Mouse (Mus musculus) kidney, adult 9 months (tissue): ENCODE measurements around the gene Gm13272.
A peak's percentile ranks its signal among the peaks of the same experiment; 100 is the strongest.
"Not testable (repeated sequence)": the region's sequence is repeated elsewhere in the genome, so short reads cannot be mapped to it uniquely, and the experiment has no call there.

ENCODE experiments used
- DNase-seq: peaks from one replicate; pipeline ENCODE4 v3.0.0; 2022

Gene Gm13272

GRCm38 (mm10) chr4:88779550-88779949 is at the start of gene Gm13272:
TSS of gene Gm13272 (plus strand) at chr4:88779850.
- not testable (repeated sequence) for DNase-seq

GRCm38 (mm10) chr4:88738480-88738879 is 41.2 kb upstream of the Gm13272 start:
- DNase-seq = peak; percentile 78

GRCm38 (mm10) chr4:88739036-88739435 is 40.6 kb upstream of the Gm13272 start:
- no peak for DNase-seq

GRCm38 (mm10) chr4:88741426-88741825 is 38.2 kb upstream of the Gm13272 start:
- DNase-seq = no peak

- no peak for DNase-seq
Observed at GRCm38 (mm10) chr4:88742771-88743371, 36.8 kb upstream of the Gm13272 start.

GRCm38 (mm10) chr4:88744207-88744606 is 35.4 kb upstream of the Gm13272 start:
- no peak for DNase-seq

- no peak for DNase-seq
Observed at GRCm38 (mm10) chr4:88749926-88750325, 29.7 kb upstream of the Gm13272 start.

- DNase-seq = peak; percentile 73
Observed at GRCm38 (mm10) chr4:88754818-88755340, 24.8 kb upstream of the Gm13272 start, which contains the start of gene Gm13271. TSS of gene Gm13271 (plus strand) at chr4:88754868.

GRCm38 (mm10) chr4:88756581-88757513 is 22.8 kb upstream of the Gm13272 start:
- DNase-seq = peak; percentile 18

- peak; percentile 95 for DNase-seq
Observed at GRCm38 (mm10) chr4:88757628-88758031, 22.0 kb upstream of the Gm13272 start.

GRCm38 (mm10) chr4:88758751-88759150 is 20.9 kb upstream of the Gm13272 start:
- peak; percentile 30 for DNase-seq

GRCm38 (mm10) chr4:88759610-88760268 is 19.9 kb upstream of the Gm13272 start, which contains the start of gene Gm13283:
TSS of gene Gm13283 (plus strand) at chr4:88760119.
- DNase-seq = peak; percentile 51

GRCm38 (mm10) chr4:88760431-88760830 is 19.2 kb upstream of the Gm13272 start:
- peak; percentile 89 for DNase-seq

GRCm38 (mm10) chr4:88761776-88762175 is 17.9 kb upstream of the Gm13272 start:
- peak; percentile 65 for DNase-seq

- DNase-seq = not testable (repeated sequence)
Observed at GRCm38 (mm10) chr4:88762341-88762740, 17.3 kb upstream of the Gm13272 start.

GRCm38 (mm10) chr4:88763384-88764018 is 16.1 kb upstream of the Gm13272 start:
- peak; percentile 80 for DNase-seq

- not testable (repeated sequence) for DNase-seq
Observed at GRCm38 (mm10) chr4:88773534-88773933, 6.1 kb upstream of the Gm13272 start, which contains the start of gene Gm13290. TSS of gene Gm13290 (plus strand) at chr4:88773834.

- DNase-seq = not testable (repeated sequence)
Observed at GRCm38 (mm10) chr4:88776622-88777021, 3.0 kb upstream of the Gm13272 start, which contains the start of gene Gm13289. TSS of gene Gm13289 (plus strand) at chr4:88776922.

GRCm38 (mm10) chr4:88780320-88780719 is 670 bp downstream of the Gm13272 start:
- DNase-seq = not testable (repeated sequence)

- DNase-seq = not testable (repeated sequence)
Observed at GRCm38 (mm10) chr4:88781831-88782230, 2.2 kb downstream of the Gm13272 start, which contains the start of gene Ifnz. TSS of gene Ifnz (plus strand) at chr4:88782131.

GRCm38 (mm10) chr4:88782335-88782734 is 2.7 kb downstream of the Gm13272 start:
- peak; percentile 40 for DNase-seq

- DNase-seq = not testable (repeated sequence)
Observed at GRCm38 (mm10) chr4:88785409-88785808, 5.8 kb downstream of the Gm13272 start, which contains the start of gene Gm13276. TSS of gene Gm13276 (plus strand) at chr4:88785709.
